Mouse (Mus musculus): ENCODE results near the gene Fbxw17.
"Not testable (repeated sequence)": the region's sequence is repeated elsewhere in the genome, so short reads cannot be mapped to it uniquely, and the experiment has no call there.

Fbxw17 gene

DNA sequence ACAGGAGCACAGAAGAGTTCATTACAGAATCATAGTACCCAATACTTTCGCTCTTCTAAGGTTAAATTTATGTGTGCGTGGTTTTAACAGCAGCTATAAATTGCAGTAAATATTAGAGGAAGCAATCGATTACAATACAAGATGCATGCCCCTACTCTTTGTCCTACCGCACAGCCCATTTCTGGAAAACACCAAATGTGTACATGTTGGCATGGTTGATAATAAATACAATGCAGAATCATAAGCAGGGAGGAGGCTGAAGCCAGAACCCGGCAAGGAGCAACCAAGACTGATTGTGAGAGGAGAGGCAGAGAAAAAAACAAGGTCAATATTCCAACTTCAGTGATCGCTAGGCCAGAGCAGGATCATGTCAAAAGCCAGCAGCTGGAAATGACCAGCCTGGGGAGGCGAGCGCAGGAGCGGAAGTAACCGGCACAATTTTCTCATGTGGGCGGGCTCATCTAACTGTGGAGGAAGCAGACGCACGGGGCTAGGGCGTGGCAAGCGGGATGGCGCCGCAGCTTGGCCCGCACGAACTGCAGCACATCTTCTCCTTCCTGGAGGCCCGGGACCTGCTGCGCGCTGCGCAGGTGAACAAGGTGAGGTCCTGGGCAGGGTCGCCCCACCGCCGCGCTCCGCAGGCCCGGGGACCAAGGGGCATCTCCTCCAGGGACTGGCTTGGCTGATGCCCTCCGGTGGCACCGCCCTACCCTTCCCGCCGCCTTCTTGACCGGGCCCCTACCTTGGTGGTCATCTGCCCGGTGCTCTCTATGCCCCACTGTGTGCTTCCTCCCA, at the start of gene Fbxw17:
Gene Fbxw17 (plus strand): TSS at position 476 of the 795 bp plus-strand sequence.
- peak; percentile 38 for DNase-seq (ENCODE audit: low spot score)

DNA sequence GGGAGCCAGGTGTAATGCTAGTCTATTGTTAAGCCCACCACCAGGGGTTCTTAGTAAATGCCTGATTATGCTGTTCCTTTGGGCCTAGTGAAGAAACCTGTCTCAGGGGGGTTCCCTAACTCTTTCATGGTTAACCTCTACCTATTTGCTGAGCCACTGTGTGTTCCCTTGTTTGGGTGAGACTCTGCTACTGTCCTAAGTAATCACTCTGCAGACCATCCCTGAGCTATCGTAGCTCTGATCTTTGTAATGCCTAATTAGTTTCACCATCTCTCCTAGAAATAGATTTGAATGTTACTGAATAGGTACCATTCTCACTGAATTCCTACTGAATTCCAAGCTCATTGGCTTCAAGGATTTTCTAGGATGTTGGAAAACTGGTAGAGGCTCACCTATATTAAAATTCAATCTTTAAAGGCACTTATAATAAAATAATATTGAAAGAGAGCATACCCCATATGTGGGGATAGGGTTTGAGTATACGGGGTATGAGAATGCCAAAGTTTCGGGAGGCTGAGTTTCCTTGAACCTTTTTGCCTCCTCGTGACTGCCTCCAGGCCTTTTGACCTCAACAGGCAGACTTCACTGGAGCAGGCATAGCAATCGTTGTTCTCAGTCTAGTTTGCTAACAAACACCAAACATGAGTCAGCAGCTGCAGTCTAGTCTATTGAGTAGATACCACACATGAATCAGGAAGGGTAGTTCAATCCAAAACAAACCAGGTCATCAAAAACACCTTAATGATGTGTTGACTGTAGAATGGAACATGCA, 44.5 kb upstream of the Fbxw17 start:
- DNase-seq (ENCODE audit: low spot score) = not testable (repeated sequence)

DNA sequence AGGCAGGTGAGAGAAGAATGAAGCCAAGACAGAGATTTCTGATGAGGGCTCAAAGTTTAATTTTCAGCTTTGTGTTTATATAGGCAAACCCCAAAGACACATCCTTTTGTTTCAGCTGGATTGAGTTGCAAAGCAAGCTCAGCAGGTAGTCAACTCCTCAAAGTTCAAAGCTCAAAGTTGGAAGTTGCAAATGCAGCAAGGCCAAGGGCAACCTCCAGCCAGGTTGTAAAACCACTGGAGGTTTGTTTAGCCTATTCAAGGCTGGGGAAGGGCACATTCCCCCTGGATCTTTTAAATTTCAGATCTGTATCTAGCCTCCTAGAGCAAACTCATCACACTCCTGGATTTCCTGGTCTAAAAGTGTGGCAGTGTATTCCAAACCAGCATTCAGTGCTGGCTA, 28.5 kb upstream of the Fbxw17 start:
- not testable (repeated sequence) for DNase-seq (ENCODE audit: low spot score)

DNA sequence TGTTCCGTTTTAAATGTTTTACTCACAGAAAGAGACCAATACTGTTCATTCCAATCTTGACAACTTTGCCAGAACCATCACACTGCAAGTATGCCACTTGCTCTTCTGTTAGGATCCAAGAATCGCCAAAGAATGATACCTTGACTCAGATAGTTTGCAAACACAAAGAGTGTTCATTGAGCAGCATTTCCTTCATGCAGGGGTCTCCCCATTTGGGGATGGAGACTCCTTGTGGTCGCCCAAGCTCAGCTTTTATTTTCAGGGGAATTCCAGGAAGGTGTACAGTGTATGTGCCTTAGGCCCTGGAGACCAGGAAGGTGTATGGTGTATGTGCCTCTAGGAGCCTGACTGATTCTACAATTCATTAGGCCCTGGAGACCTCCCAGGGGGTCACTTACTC, 757 bp downstream of the Fbxw17 start:
- DNase-seq (ENCODE audit: low spot score) = no peak

DNA sequence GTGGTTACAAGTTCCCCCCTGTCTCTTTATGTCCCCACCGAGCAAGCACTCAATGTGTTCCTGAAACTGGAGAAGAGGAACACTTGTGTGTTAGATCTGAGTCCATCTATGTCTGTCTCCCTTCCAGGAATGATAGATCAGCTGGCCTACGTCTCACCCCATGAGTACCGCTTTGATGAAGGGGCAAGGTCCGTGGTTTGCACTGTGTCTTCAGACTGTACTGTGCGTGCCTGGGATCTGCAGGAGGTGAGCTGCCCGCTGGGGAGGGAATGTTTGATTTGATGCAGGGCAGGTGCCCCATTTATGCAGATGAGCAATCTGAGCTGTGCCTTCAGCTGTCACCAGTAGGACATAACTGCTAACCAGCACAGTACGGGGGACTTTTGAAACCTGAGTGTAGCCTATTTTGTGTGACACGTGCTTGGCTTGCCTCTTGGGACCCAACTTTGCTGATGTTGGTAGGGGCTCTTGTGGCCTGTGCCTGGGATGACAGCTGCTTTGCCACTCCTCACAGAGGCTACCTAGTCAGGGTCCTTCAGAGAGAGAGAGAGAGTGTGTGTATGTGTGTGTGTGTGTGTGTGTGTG, 6.1 kb downstream of the Fbxw17 start:
- DNase-seq (ENCODE audit: low spot score) = no peak

DNA sequence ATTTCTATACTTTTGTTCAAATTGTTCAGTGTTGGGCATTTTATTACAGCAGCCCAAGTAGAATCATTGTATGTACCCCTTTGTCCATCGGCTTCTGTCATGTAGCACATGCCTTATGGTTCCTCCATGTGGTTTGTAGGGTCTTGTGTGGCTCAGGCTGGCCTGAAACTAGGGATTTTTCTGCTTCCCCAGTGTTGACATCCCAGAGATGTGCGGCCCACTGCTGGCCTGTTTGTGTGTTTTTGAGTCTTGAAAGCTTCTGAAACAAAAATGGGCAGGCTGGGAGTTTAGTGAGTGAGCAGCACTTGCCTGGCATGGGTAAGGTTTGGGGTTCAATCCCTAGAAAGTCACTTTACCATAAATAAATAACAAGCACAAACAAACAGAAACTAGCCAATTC, 6.9 kb downstream of the Fbxw17 start:
- DNase-seq (ENCODE audit: low spot score) = no peak

DNA sequence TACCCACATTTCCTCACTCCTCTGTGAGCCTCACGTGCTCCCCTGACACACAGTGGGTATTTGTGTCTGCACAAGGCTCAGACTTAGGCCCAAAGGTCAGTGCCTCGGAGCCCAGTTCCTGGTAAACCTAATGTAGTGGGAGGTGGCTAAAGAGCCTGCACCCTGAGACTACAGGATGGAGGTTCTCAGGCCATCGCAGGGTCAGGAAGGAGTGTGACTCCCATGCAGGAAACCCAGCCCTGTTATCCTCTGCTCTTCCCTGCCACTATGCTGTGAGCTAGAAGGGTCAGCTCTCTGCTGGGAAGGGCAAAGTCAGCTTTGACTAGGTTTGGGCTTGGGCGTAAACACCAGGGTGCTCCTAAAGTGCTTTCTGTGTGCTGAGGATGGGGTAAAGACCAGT, 9.0 kb downstream of the Fbxw17 start:
- DNase-seq (ENCODE audit: low spot score) = no peak

DNA sequence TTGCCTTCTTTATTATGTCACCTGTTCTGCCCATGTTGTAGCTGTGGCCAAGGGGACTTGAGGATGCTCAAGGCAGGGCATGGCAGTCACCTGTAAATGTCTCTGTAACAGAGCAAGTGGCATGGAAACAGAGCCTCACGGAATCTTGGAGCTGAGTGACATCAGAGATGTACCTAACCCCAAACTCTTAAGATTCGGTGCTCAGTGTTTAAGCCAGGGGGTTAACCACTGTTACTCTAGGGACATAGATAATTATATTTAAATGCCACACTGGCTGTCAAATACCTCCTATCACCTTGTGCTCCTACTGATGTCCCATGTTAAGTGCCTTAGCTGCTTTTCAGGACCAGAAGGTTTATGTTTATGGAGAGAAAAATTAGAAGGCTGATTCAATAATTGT, 26.1 kb downstream of the Fbxw17 start, which contains the start of gene Gm47429:
Gene Gm47429 (minus strand): TSS at position 101 of the 400 bp plus-strand sequence.
- DNase-seq (ENCODE audit: low spot score) = no peak

DNA sequence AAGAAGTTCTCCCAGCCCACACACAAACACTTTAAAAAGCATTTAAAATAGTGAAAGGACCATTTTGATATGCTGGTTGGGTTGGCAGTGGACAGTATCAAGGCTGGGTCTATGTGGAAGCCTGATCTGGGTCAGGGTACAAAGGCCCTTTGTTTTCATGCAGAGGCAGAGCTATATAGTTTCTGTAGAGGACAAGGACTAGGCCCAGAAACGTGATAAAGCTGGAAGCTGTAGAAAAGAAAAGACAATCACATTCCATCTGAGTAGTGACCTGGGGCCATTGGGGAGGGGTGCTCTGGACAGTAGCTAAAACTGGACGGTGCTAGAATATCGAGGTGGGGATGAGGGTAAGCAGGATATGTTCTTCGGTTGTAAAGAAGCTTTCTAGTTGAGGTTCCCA, 27.6 kb downstream of the Fbxw17 start:
- DNase-seq (ENCODE audit: low spot score) = no peak

DNA sequence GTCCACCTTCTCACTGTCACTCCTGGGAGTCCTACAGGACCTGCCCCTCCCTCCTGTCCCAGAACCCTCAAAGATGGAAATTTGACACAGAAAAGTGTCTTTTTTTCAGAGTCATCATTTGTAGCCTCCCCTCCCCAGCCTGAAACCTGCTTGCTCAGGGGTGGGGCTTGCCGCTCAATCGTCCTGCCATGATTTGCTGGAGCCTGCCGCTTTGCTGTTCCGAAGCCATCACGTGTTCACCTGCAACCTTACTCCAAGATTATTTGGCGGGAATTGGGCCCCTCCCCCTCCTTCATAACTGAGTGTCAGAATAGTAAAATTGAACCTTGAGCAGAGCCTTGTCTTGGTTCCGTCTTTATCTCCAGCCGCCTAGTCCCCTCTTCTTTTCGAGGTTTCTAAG, 34.6 kb downstream of the Fbxw17 start:
- DNase-seq (ENCODE audit: low spot score) = not testable (repeated sequence)

DNA sequence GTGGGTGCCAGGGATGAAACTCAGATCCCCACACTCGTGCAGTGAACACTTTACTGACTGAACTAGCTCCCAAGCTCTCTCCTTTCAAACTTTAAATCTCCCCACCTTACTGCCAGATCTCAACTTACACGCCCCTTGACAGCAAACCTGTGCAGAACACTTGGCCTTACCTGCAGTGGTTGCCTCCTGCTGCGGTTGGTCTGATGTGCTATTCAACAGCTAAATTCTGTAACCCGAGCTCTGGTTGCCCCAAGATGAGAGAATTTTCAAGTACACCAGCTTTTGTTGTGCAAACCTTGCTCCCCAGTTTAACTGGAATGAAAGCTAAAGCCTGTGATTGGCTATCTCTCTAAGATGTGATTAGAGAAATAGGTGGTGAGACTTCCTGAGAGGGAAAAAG, 35.8 kb downstream of the Fbxw17 start:
- DNase-seq (ENCODE audit: low spot score) = no peak

DNA sequence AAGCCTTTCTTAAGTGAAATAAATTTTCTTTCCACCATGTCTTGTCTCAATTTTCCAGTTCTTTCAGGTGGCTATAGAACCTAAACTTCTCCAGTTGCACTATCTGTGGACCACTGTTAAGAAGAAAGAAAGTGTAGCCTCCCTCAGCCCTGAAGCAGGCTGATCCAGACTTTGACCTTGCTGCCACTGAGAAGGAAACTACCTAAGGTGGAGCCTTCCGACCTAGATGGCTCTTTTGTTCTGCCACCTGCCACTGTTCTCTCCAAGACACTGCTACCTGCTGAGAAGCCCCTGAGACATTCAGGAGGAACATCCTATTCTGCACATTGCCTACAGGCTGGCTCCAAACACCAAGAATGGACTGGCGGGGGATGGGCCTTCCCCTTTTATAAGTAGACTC, 42.8 kb downstream of the Fbxw17 start:
- not testable (repeated sequence) for DNase-seq (ENCODE audit: low spot score)

DNA sequence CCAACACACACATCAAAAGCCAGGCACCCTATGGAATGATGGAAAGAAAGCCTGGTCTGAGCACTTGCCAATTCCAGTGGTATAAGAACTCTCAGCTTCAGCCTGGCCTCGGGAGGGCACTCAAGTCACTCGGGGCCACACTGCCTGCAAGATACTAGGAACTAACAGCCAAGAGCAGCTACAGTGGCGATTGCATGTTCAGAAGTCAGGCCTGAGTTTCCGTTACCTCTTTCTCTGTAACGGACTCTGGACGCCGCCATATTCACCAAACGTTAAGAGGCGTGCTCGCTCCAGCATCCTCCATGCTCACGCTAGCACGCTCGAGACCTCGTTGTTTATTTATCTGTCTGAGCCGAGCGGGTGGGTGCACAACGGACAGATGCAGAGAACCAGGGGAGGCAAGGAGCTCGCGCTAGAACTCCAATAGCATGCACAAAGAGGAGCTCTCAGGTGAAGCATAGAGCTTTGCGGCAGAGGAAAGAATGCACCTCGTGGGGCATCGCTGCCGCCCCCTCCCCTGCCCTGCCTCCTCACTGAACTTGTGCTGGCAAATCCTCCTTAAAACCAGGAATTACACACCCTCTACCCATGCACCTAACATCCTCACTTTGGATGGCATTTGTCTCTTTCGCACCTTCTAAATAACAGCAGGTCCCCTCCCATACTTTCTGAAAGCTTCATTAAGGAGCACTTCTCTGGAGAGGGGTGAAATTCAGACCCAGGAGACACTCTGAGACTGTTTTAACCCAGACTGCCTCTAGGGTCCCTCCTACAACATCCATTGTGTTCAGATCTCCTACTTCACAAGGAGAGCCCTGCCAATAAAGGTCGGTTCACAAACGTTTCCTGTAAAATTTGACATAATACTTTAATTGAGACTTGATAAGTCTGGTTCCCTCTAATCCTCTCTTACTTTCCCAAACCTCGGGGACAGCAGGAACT, 47.2 kb downstream of the Fbxw17 start:
- no peak for DNase-seq (ENCODE audit: low spot score)

DNA sequence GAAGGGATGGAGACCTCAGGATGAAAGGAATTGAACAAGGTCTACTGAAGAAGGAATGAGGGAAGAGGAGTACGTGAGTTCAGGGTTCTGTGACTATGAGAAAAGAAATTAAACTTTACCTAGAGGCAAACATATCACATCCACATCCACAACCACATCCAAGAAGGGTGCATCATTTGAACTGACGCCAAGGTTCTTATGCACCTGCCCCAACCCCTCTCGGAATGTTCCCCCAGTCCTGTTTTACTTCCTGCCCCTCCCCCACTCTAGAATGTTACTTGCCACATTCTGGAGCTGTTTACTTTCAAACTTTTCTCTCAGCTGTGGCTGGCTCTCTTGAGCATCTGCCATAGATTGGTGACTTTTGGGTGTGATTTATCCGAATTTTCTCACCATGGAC, 49.3 kb downstream of the Fbxw17 start, which contains the start of gene Nutm2:
Gene Nutm2 (plus strand): TSS at position 301 of the 400 bp plus-strand sequence.
- no peak for DNase-seq (ENCODE audit: low spot score)

All from c-Kit-positive CD71-positive TER-119-positive erythroid progenitor cells, embryonic 14.5 days (primary cell).